In genomic region chr9:46592908-46593307, GRCm38 (mm10) we compare ENCODE assay signal across 21 mouse cellular contexts.
DNase-seq lines count a peak whose midpoint lies in the region; ATAC-seq lines count a peak whose summit lies in the region.
"Had no signal": no experiment of that assay in that cellular context is flagged by ENCODE, and none has a peak within 500 bp of the region (broad histone marks: within the 10 kb centered on the region; RNA-seq: fewer than 3 reads in every experiment).

No protein-coding gene starts in this region.

- peak; percentile 63 for ATAC-seq in hindbrain, embryonic 15.5 days (ENCODE audit: low FRiP score, low read depth)
- no peak; the same call in 1 of the 2 replicates for ATAC-seq in hindbrain, embryonic 13.5 days (ENCODE audit: low FRiP score)
- no peak for ATAC-seq in erythroid progenitor cell, adult 5-6 weeks (replicated peaks; ENCODE audit: low FRiP score, poor library complexity, severe bottlenecking)
- ATAC-seq: activated CD4-positive, CD25-positive, alpha-beta regulatory T cell, adult 4 months; intestine, postnatal 0 days; midbrain, embryonic 13.5 days; Patski had no signal

- no peak overlapping the region for H3K27ac ChIP-seq in hindbrain, embryonic 15.5 days (replicated peaks)
- H3K27ac ChIP-seq in hindbrain, embryonic 13.5 days: no peak overlapping the region
- H3K27ac ChIP-seq: embryonic facial prominence, embryonic 10.5 days; heart, embryonic 13.5 days; layer of hippocampus, adult 2 months; liver, embryonic 13.5 days; lung, embryonic 15.5 days; midbrain, embryonic 13.5 days had no signal

- H3K9ac ChIP-seq in hindbrain, embryonic 15.5 days: no peak overlapping the region
- H3K9ac ChIP-seq in hindbrain, embryonic 13.5 days: no peak overlapping the region
- H3K9ac ChIP-seq: heart, embryonic 13.5 days; liver, embryonic 13.5 days; lung, embryonic 15.5 days; midbrain, embryonic 13.5 days had no signal

- no peaks in the 10 kb centered on the region for H3K9me3 ChIP-seq in hindbrain, embryonic 15.5 days
- H3K9me3 ChIP-seq in hindbrain, embryonic 13.5 days: no peaks in the 10 kb centered on the region
- H3K9me3 ChIP-seq: embryonic facial prominence, embryonic 10.5 days; heart, embryonic 13.5 days; lung, embryonic 15.5 days; midbrain, embryonic 13.5 days had no signal

- H3K27me3 ChIP-seq in hindbrain, embryonic 15.5 days: 0 out of 2 replicates have a peak, but pooled peaks cover 4% of the 10 kb centered on the region
- no peaks in the 10 kb centered on the region for H3K27me3 ChIP-seq in hindbrain, embryonic 13.5 days
- H3K27me3 ChIP-seq: heart, embryonic 13.5 days; liver, embryonic 13.5 days; lung, embryonic 15.5 days; midbrain, embryonic 13.5 days had no signal

- no peak overlapping the region for H3K4me3 ChIP-seq in hindbrain, embryonic 15.5 days
- H3K4me3 ChIP-seq in hindbrain, embryonic 13.5 days: no peak overlapping the region
- H3K4me3 ChIP-seq: embryonic facial prominence, embryonic 10.5 days; heart, embryonic 13.5 days; layer of hippocampus, adult 2 months; liver, embryonic 13.5 days; lung, embryonic 15.5 days; midbrain, embryonic 13.5 days had no signal

- peak; percentile 91 for DNase-seq in brain, adult 2 months (ENCODE audit: low read depth, low spot score)
- peak; percentile 86 for DNase-seq in cerebellum, adult 11-12 months
- DNase-seq in cerebellum, postnatal 25 days: peak; percentile 74 to 77
- DNase-seq in right cerebral cortex, postnatal 4 days: no peak
- DNase-seq: adrenal gland, postnatal 36 days; gastrocnemius, postnatal 25 days; heart, postnatal 36 days; liver, embryonic 13.5 days; right cerebral cortex, adult 18-20 months; thymus, adult 18-20 months had no signal

- no peaks in the 10 kb centered on the region for H3K36me3 ChIP-seq in hindbrain, embryonic 15.5 days
- H3K36me3 ChIP-seq in hindbrain, embryonic 13.5 days: no peaks in the 10 kb centered on the region
- H3K36me3 ChIP-seq: embryonic facial prominence, embryonic 10.5 days; heart, embryonic 13.5 days; liver, embryonic 13.5 days; lung, embryonic 15.5 days; midbrain, embryonic 13.5 days had no signal

- H3K4me2 ChIP-seq in hindbrain, embryonic 15.5 days: no peak overlapping the region
- H3K4me2 ChIP-seq in hindbrain, embryonic 13.5 days: no peak overlapping the region
- H3K4me2 ChIP-seq: heart, embryonic 13.5 days; liver, embryonic 13.5 days; lung, embryonic 15.5 days; midbrain, embryonic 13.5 days had no signal

- no peaks in the 10 kb centered on the region for H3K4me1 ChIP-seq in hindbrain, embryonic 15.5 days (replicated peaks)
- no peaks in the 10 kb centered on the region for H3K4me1 ChIP-seq in hindbrain, embryonic 13.5 days (replicated peaks)
- H3K4me1 ChIP-seq: embryonic facial prominence, embryonic 10.5 days; heart, embryonic 13.5 days; liver, embryonic 13.5 days; lung, embryonic 15.5 days; midbrain, embryonic 13.5 days had no signal

- 73% methylated on average over 7 of the region's 7 CpGs for WGBS in hindbrain, embryonic 15.5 days
- WGBS in hindbrain, embryonic 13.5 days: 77% methylated on average over 7 of the region's 7 CpGs
